Mouse (Mus musculus): ENCODE measurements around the gene Acvr2a.
A peak's percentile ranks its signal among the peaks of the same experiment; 100 is the strongest.

The Acvr2a gene

GRCm38 (mm10) chr2:48885945-48886344 is 72.0 kb downstream of the Acvr2a start:
- DNase-seq: peak; percentile 85

- DNase-seq: no peak
Measured at GRCm38 (mm10) chr2:48895186-48895585, 81.3 kb downstream of the Acvr2a start.

GRCm38 (mm10) chr2:48908866-48909265 is 95.0 kb downstream of the Acvr2a start:
- peak; percentile 21 for DNase-seq

GRCm38 (mm10) chr2:48914185-48914584 is 100.3 kb downstream of the Acvr2a start:
- no peak for DNase-seq

GRCm38 (mm10) chr2:48915832-48916231 is 101.9 kb downstream of the Acvr2a start:
- no peak for DNase-seq

- DNase-seq: no peak
Measured at GRCm38 (mm10) chr2:48935058-48935457, 121.1 kb downstream of the Acvr2a start.

- DNase-seq: no peak
Measured at GRCm38 (mm10) chr2:48947761-48948160, 133.9 kb downstream of the Acvr2a start.

- DNase-seq: peak; percentile 99
Measured at GRCm38 (mm10) chr2:48948841-48949584, 135.1 kb downstream of the Acvr2a start, which contains the start of gene Mbd5. TSS of gene Mbd5 (plus strand) at chr2:48949508.

GRCm38 (mm10) chr2:48949743-48950251 is 135.9 kb downstream of the Acvr2a start:
- peak; percentile 52 for DNase-seq

- no peak for DNase-seq
Measured at GRCm38 (mm10) chr2:48950252-48950315, 136.2 kb downstream of the Acvr2a start, which contains the start of gene Orc4. TSS of gene Orc4 (minus strand) at chr2:48950277.

GRCm38 (mm10) chr2:48950316-48950880 is 136.5 kb downstream of the Acvr2a start:
- DNase-seq: no peak

Measured in kidney, adult 9 months (tissue).